Mouse (Mus musculus): Measurements from ENCODE around the gene Mgmt. TPM values are rescaled to one million over a fixed set of nuclear protein-coding genes. Genes with fewer than 3 reads are reported as not detected.

Mgmt gene
- polyA plus RNA-seq, 1 experiment from 2014 or later, result 5.7 TPM

GRCm38 (mm10) chr7:137094551-137094950, 200.1 kb downstream of the Mgmt start:
- Histone ChIP-seq H3K4me3 (no peak overlapping the region), H3K9ac (no peak overlapping the region), H3K36me3 (no peaks in the 10 kb centered on the region), H3K27me3 (no peaks in the 10 kb centered on the region), H3K9me3 (no peaks in the 10 kb centered on the region), H3K4me1 (peaks cover 22% of the 10 kb centered on the region), H3K4me2 (replicated peaks) (no peak overlapping the region), H3K27ac (no peak overlapping the region)
- 95% methylated on average over 1 of the region's 1 CpGs for WGBS
- no peak for ATAC-seq (ENCODE audit: low FRiP score, low read depth)

- Histone ChIP-seq H3K4me1 (peaks cover 15% of the 10 kb centered on the region), H3K27me3 (no peaks in the 10 kb centered on the region), H3K9me3 (no peaks in the 10 kb centered on the region), H3K4me2 (replicated peaks) (no peak overlapping the region), H3K27ac (no peak overlapping the region), H3K4me3 (no peak overlapping the region), H3K9ac (no peak overlapping the region), H3K36me3 (no peaks in the 10 kb centered on the region)
- 91% methylated on average over 1 of the region's 1 CpGs for WGBS
- no peak for ATAC-seq (ENCODE audit: low FRiP score, low read depth)
These were observed 201.3 kb downstream of the Mgmt start for GRCm38 (mm10) chr7:137095702-137096101.

GRCm38 (mm10) chr7:137099766-137100165, 205.4 kb downstream of the Mgmt start:
- no peaks in the 10 kb centered on the region for H3K4me1 ChIP-seq
- no peaks in the 10 kb centered on the region for H3K9me3 ChIP-seq
- 85% methylated on average over 3 of the region's 3 CpGs for WGBS
- H3K36me3 ChIP-seq, result no peaks in the 10 kb centered on the region
- no peak overlapping the region for H3K4me3 ChIP-seq
- no peak overlapping the region for H3K4me2 ChIP-seq (replicated peaks)
- no peaks in the 10 kb centered on the region for H3K27me3 ChIP-seq
- no peak overlapping the region for H3K27ac ChIP-seq
- ATAC-seq (ENCODE audit: low FRiP score, low read depth), result no peak
- no peak overlapping the region for H3K9ac ChIP-seq

GRCm38 (mm10) chr7:137102606-137103195, 208.3 kb downstream of the Mgmt start:
- Histone ChIP-seq H3K9me3 (0 out of 2 replicates have a peak, but pooled peaks cover 5% of the 10 kb centered on the region), H3K36me3 (no peaks in the 10 kb centered on the region), H3K27ac (no peak overlapping the region), H3K4me2 (replicated peaks) (no peak overlapping the region), H3K4me1 (no peaks in the 10 kb centered on the region), H3K27me3 (no peaks in the 10 kb centered on the region), H3K9ac (no peak overlapping the region), H3K4me3 (no peak overlapping the region)
- ATAC-seq (ENCODE audit: low FRiP score, low read depth), result no peak
- WGBS, result 84% methylated on average over 10 of the region's 10 CpGs

GRCm38 (mm10) chr7:137112101-137112500, 217.7 kb downstream of the Mgmt start:
- Histone ChIP-seq H3K4me1 (no peaks in the 10 kb centered on the region), H3K27ac (no peak overlapping the region), H3K36me3 (no peaks in the 10 kb centered on the region), H3K27me3 (no peaks in the 10 kb centered on the region), H3K9ac (no peak overlapping the region), H3K4me3 (no peak overlapping the region), H3K9me3 (peaks cover 19% of the 10 kb centered on the region), H3K4me2 (replicated peaks) (no peak overlapping the region)
- 92% methylated on average over 4 of the region's 4 CpGs for WGBS
- no peak for ATAC-seq (ENCODE audit: low FRiP score, low read depth)

GRCm38 (mm10) chr7:137116246-137116645, 221.8 kb downstream of the Mgmt start:
- no peak for ATAC-seq (ENCODE audit: low FRiP score, low read depth)

GRCm38 (mm10) chr7:137121243-137121858, 226.9 kb downstream of the Mgmt start:
- ATAC-seq (ENCODE audit: low FRiP score, low read depth), result no peak
- no peak overlapping the region for H3K27ac ChIP-seq
- peaks cover 6% of the 10 kb centered on the region; the same call in 1 of the 2 replicates for H3K27me3 ChIP-seq

More at GRCm38 (mm10) chr7:137116246-137116645, 221.8 kb downstream of the Mgmt start:
- Histone ChIP-seq H3K4me2 (replicated peaks) (no peak overlapping the region), H3K4me3 (no peak overlapping the region), H3K27me3 (no peaks in the 10 kb centered on the region), H3K4me1 (peaks cover 12% of the 10 kb centered on the region), H3K36me3 (no peaks in the 10 kb centered on the region), H3K27ac (no peak overlapping the region), H3K9ac (no peak overlapping the region), H3K9me3 (peaks cover 14% of the 10 kb centered on the region)
- WGBS, result 86% methylated on average over 4 of the region's 4 CpGs

GRCm38 (mm10) chr7:137128726-137129125, 234.3 kb downstream of the Mgmt start:
- H3K27ac ChIP-seq, result no peak overlapping the region
- peaks cover 39% of the 10 kb centered on the region for H3K4me1 ChIP-seq
- 81% methylated on average over 8 of the region's 8 CpGs for WGBS
- no peak overlapping the region for H3K9ac ChIP-seq
- H3K4me3 ChIP-seq, result no peak overlapping the region
- H3K36me3 ChIP-seq, result no peaks in the 10 kb centered on the region
- no peaks in the 10 kb centered on the region for H3K9me3 ChIP-seq
- H3K4me2 ChIP-seq (replicated peaks), result no peak overlapping the region
- ATAC-seq (ENCODE audit: low FRiP score, low read depth), result no peak
- peaks cover 20% of the 10 kb centered on the region for H3K27me3 ChIP-seq

More at GRCm38 (mm10) chr7:137121243-137121858, 226.9 kb downstream of the Mgmt start:
- H3K9ac ChIP-seq, result no peak overlapping the region
- no peak overlapping the region for H3K4me3 ChIP-seq
- H3K9me3 ChIP-seq, result no peaks in the 10 kb centered on the region
- 0 out of 2 replicates have a peak overlapping the region, but pooled peaks have one; percentile 14 for H3K4me2 ChIP-seq (replicated peaks)
- 54% methylated on average over 16 of the region's 16 CpGs for WGBS
- H3K36me3 ChIP-seq, result no peaks in the 10 kb centered on the region
- H3K4me1 ChIP-seq, result peaks cover 20% of the 10 kb centered on the region

GRCm38 (mm10) chr7:137130211-137130610, 235.8 kb downstream of the Mgmt start:
- no peaks in the 10 kb centered on the region for H3K36me3 ChIP-seq
- no peak overlapping the region for H3K9ac ChIP-seq
- no peak overlapping the region for H3K4me3 ChIP-seq
- no peak overlapping the region for H3K27ac ChIP-seq
- H3K4me1 ChIP-seq, result peaks cover 39% of the 10 kb centered on the region
- H3K9me3 ChIP-seq, result no peaks in the 10 kb centered on the region
- H3K27me3 ChIP-seq, result peaks cover 24% of the 10 kb centered on the region
- WGBS, result 67% methylated on average over 10 of the region's 10 CpGs
- ATAC-seq (ENCODE audit: low FRiP score, low read depth), result no peak
- H3K4me2 ChIP-seq (replicated peaks), result no peak overlapping the region

- peaks cover 39% of the 10 kb centered on the region for H3K4me1 ChIP-seq
- H3K27me3 ChIP-seq, result peaks cover 21% of the 10 kb centered on the region
- no peak overlapping the region for H3K4me2 ChIP-seq (replicated peaks)
- no peak overlapping the region for H3K4me3 ChIP-seq
- H3K36me3 ChIP-seq, result no peaks in the 10 kb centered on the region
- H3K9ac ChIP-seq, result no peak overlapping the region
- H3K9me3 ChIP-seq, result no peaks in the 10 kb centered on the region; the same call in 1 of the 2 replicates
- WGBS, result 29% methylated on average over 5 of the region's 5 CpGs
- no peak for ATAC-seq (ENCODE audit: low FRiP score, low read depth)
- H3K27ac ChIP-seq, result no peak overlapping the region
These were observed 237.5 kb downstream of the Mgmt start for GRCm38 (mm10) chr7:137131957-137132356.

- H3K27ac ChIP-seq, result no peak overlapping the region
These were observed 243.7 kb downstream of the Mgmt start for GRCm38 (mm10) chr7:137138101-137138500.

GRCm38 (mm10) chr7:137140321-137140720, 245.9 kb downstream of the Mgmt start:
- H3K9ac ChIP-seq, result no peak overlapping the region
- ATAC-seq (ENCODE audit: low FRiP score, low read depth), result no peak
- peaks cover 5% of the 10 kb centered on the region; the same call in 1 of the 2 replicates for H3K9me3 ChIP-seq
- no peak overlapping the region for H3K27ac ChIP-seq
- 81% methylated on average over 7 of the region's 7 CpGs for WGBS
- peaks cover 25% of the 10 kb centered on the region for H3K4me1 ChIP-seq
- 0 out of 2 replicates have a peak, but pooled peaks cover 2% of the 10 kb centered on the region for H3K27me3 ChIP-seq
- no peak overlapping the region for H3K4me2 ChIP-seq (replicated peaks)
- no peak overlapping the region for H3K4me3 ChIP-seq
- H3K36me3 ChIP-seq, result no peaks in the 10 kb centered on the region

More at GRCm38 (mm10) chr7:137138101-137138500, 243.7 kb downstream of the Mgmt start:
- H3K4me1 ChIP-seq, result peaks cover 11% of the 10 kb centered on the region; the same call in 1 of the 2 replicates
- 29% methylated on average over 5 of the region's 5 CpGs for WGBS
- H3K9ac ChIP-seq, result no peak overlapping the region
- H3K36me3 ChIP-seq, result no peaks in the 10 kb centered on the region
- peaks cover 6% of the 10 kb centered on the region; the same call in 1 of the 2 replicates for H3K27me3 ChIP-seq
- no peak for ATAC-seq (ENCODE audit: low FRiP score, low read depth)
- H3K4me2 ChIP-seq (replicated peaks), result no peak overlapping the region
- no peak overlapping the region for H3K4me3 ChIP-seq
- peaks cover 5% of the 10 kb centered on the region; the same call in 1 of the 2 replicates for H3K9me3 ChIP-seq
